Mouse (Mus musculus): ENCODE data around the gene Ndufc1. TPM values are rescaled to one million over a fixed set of nuclear protein-coding genes. Genes with fewer than 3 reads are reported as not detected.
"Not testable (repeated sequence)": the region's sequence is repeated elsewhere in the genome, so short reads cannot be mapped to it uniquely, and the experiment has no call there.

Ndufc1 gene
- total RNA-seq (2021) (100 to 1,000 TPM; 705 to 794 TPM), polyA plus RNA-seq (2012; rRNA removed) (237 and 341 TPM in 2 replicates)
- long read RNA-seq, transcript Ndufc1-201 (4 exons, 1,249 nt), result major isoform, 440 of 451 reads
- long read RNA-seq, partial matches to known transcripts, result 7 of 451 reads
- long read RNA-seq, other reads (novel, unspliced or antisense), result 2 of 451 reads

DNA sequence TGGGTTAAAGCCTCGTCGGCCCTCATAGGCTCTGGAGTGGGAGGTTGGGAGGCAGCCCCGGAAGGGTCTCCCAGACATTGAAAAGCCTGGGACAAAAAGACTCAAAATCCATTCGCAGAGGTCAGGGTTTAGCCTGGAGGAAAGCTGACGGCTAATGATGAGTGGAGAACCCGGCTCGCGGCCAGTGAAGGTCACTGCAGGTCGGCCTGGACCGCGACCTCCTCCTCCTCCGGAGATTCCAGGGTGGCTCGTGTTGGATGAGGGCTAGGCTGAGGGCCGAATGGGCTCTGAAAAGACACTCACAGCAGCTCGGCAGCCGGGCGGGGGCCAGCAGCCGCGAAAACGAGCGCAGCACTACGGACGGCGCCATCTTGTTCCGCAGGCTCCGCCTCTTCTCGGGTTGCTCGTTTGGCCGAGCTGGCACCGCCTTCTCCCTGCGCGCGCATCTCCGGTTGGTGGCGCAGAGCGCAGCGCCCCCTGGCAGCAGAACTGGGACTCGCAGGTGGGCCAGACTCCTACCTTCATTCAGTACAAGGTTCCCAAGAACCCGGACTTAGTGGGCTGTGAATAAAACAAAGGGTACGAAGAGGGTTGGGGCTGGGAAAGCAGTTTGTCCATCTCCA, at the start of gene Ndufc1:
Gene Ndufc1, minus strand, starts transcription at position 428 of the 623 bp plus-strand sequence.
- peak; percentile 97 for DNase-seq

DNA sequence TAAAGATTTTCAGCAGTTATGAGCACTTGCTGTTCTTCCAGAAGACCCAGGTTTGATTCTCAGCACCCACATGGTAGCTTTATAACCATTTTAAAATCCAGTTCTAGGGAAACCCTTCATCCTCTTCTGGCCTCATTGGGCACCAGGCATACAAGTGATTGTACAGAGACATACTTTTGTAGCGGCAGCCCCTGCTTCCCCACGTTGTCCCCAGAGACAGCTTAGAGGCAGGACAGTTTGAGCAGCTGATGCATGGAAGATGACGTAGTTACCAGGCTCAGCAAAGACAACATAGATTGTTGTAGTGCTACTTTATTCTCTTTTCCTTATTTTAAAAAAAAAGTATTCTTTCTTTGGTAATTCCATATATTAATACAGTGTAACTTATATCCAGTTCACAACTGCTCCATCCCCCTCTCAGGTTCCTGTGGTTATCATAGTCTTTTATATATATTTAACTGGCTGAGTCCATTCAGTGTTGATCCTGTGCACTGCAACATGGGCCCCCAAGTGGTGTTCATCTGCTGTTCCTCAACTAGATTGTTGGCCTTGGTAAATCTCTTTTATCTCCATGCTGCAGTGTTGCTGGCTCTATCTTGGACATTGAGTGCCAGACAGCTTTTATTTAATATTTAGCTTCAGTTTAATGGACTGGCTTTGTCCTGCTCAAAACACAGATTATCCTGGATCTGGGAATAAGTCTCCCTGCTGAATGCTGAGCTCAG, 26.2 kb upstream of the Ndufc1 start:
- DNase-seq, result no peak

DNA sequence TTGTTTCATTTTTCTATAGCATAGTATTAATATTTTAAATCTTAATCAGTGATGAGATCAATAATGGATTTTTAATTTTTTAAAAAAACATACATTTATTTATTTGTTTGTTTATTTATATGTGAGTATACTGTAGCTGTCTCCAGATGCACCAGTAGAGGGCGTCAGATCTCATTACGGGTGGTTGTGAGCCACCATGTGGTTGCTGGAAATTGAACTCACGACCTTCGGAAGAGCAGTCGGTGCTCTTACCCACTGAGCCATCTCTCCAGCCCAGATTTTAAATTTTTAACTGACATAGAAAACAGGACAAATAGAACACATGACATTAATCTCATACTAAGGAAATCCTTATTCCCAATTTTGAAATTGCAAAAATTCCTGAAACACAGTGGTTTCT, 25.6 kb upstream of the Ndufc1 start:
- DNase-seq, result not testable (repeated sequence)

DNA sequence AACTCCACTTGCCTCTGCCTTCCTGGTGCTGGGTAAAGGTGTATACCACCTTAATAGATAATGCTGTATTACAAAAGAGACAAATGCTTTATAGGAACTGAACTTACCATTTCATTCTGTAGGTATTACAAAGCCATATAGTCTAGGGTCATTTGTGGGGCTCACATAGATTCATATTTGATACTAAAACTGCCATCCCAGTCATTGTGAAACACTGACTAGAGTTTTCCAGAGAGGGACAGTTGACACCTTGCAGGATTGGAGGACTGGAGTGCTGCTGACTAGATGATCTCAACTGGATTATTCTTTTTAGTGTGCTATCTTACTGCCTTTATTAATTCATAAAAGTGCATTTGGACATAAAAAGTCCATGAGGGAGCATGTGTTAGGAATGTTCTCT, 16.6 kb upstream of the Ndufc1 start:
- DNase-seq, result no peak

- no peak for DNase-seq
Measured at GRCm38 (mm10) chr3:51421921-51422320, 13.1 kb upstream of the Ndufc1 start.

GRCm38 (mm10) chr3:51417966-51418365, 9.2 kb upstream of the Ndufc1 start:
- DNase-seq, result no peak

DNA sequence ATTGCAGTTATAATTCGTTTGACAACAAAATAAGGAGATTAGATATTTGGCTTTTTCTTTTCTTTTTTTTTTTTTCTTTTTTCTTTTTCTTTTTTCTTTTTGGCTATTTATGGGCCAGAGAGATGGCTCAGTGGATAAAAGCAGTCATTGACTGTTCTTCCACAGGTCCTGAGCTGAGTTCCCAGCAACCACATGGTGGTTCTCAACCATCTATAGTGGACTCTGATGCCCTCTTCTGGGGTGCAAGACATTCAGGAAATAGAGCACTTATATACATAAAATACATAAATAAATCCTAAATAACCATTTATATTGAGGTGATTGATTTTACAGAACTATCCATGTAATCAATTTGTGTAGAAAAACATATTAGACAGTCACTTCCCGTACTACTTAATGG, 8.7 kb upstream of the Ndufc1 start:
- DNase-seq, result no peak

DNA sequence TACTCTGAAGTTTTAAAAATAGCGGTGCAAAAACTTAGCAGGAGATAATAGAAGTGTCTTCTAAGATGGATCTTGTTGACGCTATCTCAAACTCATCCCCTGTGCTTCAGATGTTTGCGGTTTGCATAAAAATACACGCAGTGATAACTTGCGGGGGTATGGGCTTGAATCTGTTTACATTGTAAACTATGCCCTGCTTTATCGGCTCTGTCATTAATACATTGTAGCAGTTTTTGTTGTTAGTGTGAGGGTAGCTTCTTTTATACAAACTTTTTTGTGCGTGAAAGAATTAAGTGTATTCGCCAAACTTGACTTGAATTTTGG, 8.3 kb upstream of the Ndufc1 start:
- no peak for DNase-seq

DNA sequence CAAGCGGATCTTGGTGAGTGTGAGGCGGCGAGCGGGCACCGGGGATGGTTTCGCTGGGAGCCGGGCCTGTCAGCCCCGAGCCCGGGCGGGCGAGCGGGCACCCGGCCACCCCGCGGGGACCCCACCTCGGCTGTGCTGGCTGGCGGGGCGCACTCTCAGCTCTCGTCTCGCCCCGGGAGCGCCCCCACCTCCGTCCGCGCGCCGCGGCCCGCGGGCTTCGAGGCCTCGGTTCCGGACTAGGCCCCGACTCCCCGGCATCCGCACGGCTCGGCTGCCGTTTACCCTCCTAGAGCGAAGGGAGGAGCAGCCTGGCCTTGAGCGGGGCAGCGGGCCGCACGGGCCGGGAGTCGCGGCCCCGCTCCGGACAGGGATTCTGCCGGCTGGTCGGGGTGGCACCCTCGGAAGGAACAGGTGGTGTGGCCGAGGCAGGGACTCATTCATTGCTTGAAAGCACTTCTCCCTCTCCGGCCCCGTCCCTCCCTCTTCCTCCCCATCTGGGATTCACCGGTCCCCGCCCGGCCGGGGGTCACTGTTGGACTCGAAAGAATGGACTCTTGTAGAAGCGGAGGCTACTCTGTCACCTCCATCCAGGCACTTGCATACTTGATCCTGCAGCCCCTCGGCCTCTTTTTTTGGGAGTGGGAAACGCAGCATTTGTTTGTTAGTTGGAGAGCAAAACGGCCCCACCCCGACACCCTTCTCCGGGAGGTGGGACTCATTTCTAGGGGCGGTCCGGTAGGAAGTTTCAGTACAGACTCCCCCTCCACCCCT, 7.8 kb upstream of the Ndufc1 start:
- DNase-seq, result peak; percentile 79

- no peak for DNase-seq
Measured at GRCm38 (mm10) chr3:51416073-51416363, 7.2 kb upstream of the Ndufc1 start.

- DNase-seq, result peak; percentile 98
Measured at GRCm38 (mm10) chr3:51415098-51416072, 6.6 kb upstream of the Ndufc1 start, which contains the start of gene Naa15. Gene Naa15, plus strand, starts transcription at chr3:51415148.

DNA sequence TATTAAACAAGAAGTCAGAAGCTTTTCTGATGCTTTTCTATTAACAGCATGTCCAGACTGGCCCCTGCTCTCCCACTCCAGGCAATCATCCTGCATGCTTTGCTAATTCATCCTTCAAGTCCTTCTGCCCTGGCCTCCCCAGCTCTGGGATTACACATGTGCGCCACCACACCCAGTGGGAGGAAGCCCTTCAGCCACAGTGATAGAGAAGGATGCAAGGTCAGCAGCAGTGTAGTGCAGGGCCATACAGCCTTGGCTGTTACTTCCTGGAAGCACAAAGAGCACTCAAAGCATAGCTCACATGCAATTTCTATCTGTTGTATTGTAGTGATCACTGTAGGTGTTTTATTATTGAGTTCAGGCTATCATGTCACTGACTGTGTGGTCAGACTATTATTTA, 4.5 kb upstream of the Ndufc1 start:
- DNase-seq, result peak; percentile 71

DNA sequence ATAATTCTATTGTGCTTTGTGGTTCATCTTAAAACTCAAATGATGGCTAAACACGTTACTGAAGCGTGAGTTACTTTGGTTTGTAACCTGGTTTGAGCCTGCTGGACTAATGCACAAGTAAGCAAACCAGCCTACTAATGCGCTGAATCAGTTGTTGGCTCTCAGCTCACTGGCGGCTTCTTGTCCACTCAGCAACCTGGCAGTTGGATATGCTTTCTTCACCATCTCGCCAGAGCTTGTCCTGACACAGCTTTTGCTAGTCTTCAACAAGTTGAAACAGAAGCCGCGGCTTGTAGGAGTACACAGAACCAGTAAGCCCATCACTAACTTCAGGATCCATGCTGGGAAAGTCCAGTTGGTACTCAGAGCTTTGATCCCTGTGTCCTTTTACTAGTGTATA, 3.7 kb upstream of the Ndufc1 start:
- DNase-seq, result no peak

DNA sequence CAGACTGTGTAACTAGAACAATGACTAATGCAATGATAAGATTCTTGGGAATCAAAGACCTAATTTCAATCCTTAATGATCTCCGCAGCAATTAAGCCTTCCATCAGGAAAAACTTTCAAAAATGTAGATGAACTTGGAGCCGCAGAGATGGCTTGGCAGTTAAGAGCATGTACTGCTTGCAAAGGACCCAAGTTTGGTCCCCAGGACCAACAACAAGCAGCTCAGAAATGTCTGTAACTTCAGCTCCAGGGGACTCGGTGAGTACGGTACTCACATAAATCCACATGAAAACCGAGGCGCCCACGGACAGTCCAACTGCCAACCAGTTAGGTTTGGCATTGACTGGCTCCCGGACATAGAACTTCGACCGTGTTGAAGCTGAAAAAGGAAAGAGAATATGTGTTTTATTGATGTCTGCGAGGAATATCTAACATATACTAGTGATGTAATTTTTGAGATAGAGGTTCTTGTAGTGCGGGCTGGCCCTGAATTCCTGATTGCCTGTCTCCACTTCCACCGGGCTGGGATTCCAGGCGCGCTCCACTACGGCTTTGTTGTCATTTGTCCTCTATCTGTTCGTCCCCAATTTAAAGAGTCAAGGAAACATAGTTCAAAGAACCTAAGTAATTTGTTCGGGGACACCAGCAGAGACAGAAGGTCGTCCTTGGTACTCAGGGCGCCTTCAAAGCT, 773 bp downstream of the Ndufc1 start:
- DNase-seq, result peak; percentile 52

GRCm38 (mm10) chr3:51402628-51403027, 6.2 kb downstream of the Ndufc1 start:
- no peak for DNase-seq

- DNase-seq, result not testable (repeated sequence)
Measured at GRCm38 (mm10) chr3:51402054-51402453, 6.7 kb downstream of the Ndufc1 start.

GRCm38 (mm10) chr3:51400682-51401081, 8.1 kb downstream of the Ndufc1 start:
- peak; percentile 61 for DNase-seq

DNA sequence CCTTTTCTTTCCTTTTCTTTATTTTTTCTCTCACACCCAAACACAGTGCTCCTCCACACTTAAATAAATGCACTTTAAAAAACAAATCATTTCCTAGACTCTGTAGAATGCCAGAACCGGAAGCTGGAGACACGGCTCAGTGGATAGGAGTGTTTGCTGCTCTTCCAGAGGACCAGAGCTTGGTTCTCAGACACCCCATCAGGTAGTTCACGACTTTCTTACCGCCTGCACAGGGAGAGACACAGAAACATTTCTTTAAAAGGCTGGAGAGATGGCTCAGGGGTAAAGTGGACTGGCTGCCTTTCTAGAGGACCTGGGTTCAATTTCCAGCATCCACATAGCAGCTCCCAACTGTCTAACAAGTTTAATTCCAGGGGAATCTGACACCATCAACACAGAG, 9.3 kb downstream of the Ndufc1 start:
- no peak for DNase-seq

DNA sequence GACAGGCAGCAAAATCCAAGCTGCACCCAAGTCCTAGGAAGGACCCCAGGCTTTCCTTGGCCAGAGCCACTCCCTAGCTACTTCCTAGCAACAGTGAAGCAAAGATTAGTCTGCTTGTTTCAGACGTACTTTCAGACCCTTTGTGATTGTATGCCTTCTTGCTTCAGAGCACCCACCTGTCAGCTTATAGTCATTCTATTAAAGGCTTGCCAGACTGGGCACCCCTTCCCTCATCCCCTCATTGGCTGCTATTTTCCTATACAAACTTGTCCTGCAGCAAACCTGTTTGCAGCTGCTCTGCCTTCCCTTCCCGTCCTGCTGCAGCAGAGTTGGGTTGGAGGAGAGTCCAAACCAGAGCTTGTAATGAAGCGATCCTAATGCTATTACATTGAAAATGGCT, 10.1 kb downstream of the Ndufc1 start:
- DNase-seq, result no peak

DNA sequence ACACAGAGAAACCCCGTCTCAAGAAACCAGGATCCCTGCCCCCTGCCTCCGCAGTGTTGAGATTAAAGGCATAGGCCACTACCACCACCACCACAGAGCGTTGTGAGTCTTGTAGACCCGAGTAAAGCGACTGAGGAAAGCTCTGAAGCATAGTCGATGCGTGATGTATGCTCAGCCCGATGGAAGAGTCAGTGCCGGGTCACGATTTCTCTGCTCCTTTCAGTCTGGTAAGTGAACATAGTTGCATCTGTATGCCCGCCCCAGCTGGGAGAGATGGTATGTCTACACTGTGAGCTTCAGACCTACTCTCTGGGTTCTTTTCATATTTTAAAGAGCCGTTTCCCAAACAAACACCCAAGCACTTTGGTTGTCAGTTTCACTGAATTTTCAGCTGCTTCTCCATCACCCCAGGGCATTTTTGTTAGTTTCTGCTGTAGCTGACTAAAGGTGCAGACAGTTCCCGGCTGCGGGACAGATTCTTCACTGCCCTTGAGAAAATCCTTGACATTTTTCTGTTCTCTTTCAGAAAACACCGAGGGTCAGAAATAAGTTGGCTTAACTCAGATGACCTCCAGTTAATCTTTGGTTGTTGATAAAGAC, 11.0 kb downstream of the Ndufc1 start:
- DNase-seq, result peak; percentile 68
